Mouse (Mus musculus) thymus, adult 2 months (tissue): Measurements from ENCODE around the gene Tnnt2.

Source experiments
- CTCF ChIP-seq: fragments of 200-500 bp; IDR thresholded peaks from 2 replicates; pipeline ENCODE4 v1.5.1; 2012; ENCODE audit warnings: mild to moderate bottlenecking, control low read depth, low read length, moderate library complexity, borderline replicate concordance; ENCODE audit not compliant: control insufficient read depth, poor library complexity, insufficient read depth; ENCODE audit errors: extremely low read depth
- POLR2A ChIP-seq: fragments of 200-500 bp; IDR thresholded peaks from 2 replicates; pipeline ENCODE4 v1.6.1; 2012; ENCODE audit warnings: mild to moderate bottlenecking, low read length, control low read depth, moderate library complexity; ENCODE audit not compliant: control insufficient read depth, poor library complexity, insufficient read depth; ENCODE audit errors: extremely low read depth

- TF ChIP-seq POLR2A, result no peak
- TF ChIP-seq CTCF, result no peak
Observed at GRCm38 (mm10) chr1:135889461-135890185, 53.5 kb downstream of the Tnnt2 start.
